Mouse (Mus musculus): ENCODE results near the gene Stx2. TPM values are rescaled to one million over a fixed set of nuclear protein-coding genes. Genes with fewer than 3 reads are reported as not detected.

The Stx2 gene
- polyA plus RNA-seq, 1 experiment from 2014 or later = 31.5 TPM

GRCm38 (mm10) chr5:129009577-129009976, 1.2 kb upstream of the Stx2 start:
- Histone ChIP-seq H3K27ac (no peak overlapping the region), H3K4me2 (no peak overlapping the region), H3K9me3 (no peaks in the 10 kb centered on the region), H3K4me1 (replicated peaks) (peaks cover 12% of the 10 kb centered on the region), H3K36me3 (peaks cover 9% of the 10 kb centered on the region), H3K27me3 (no peaks in the 10 kb centered on the region), H3K9ac (replicated peaks) (no peak overlapping the region), H3K4me3 (replicated peaks) (no peak overlapping the region)
- ATAC-seq (ENCODE audit: insufficient number of reproducible peaks, insufficient read depth, low FRiP score, low TSS enrichment, low read depth) = no peak
- WGBS = 78% methylated on average over 3 of the region's 3 CpGs

DNA sequence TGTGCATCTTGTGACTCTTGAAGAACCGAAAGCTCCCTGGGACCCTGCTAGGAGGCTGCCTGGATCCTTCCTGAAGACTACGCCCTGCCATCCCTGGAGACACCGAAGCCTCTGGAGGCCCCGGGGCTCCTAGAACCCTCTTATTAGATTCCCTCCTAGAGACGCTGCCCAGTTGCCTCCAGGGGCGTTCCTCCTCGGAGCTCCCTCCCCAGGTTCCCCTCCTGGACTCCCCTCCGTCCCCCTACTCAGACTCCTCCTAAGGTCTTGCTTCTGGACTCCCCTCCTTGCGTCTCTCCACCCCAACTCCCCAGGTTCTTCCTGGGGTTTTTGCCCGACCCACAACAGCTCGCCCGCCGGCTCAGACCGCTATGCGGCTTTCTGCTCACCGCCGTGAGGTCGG, 366 bp downstream of the Stx2 start:
- H3K27me3 ChIP-seq = no peaks in the 10 kb centered on the region
- peak overlapping the region; percentile 56 for H3K27ac ChIP-seq
- H3K9me3 ChIP-seq = no peaks in the 10 kb centered on the region
- peak overlapping the region; percentile 88 for H3K4me2 ChIP-seq
- peaks cover 9% of the 10 kb centered on the region for H3K36me3 ChIP-seq
- 0 out of 2 replicates have a peak, but pooled peaks have one; percentile 50 for ATAC-seq (ENCODE audit: insufficient number of reproducible peaks, insufficient read depth, low FRiP score, low TSS enrichment, low read depth)
- H3K9ac ChIP-seq (replicated peaks) = peak overlapping the region; percentile 81
- WGBS = under 1% methylated on average over 18 of the region's 18 CpGs
- peaks cover 12% of the 10 kb centered on the region for H3K4me1 ChIP-seq (replicated peaks)
- H3K4me3 ChIP-seq (replicated peaks) = peak overlapping the region; percentile 78

DNA sequence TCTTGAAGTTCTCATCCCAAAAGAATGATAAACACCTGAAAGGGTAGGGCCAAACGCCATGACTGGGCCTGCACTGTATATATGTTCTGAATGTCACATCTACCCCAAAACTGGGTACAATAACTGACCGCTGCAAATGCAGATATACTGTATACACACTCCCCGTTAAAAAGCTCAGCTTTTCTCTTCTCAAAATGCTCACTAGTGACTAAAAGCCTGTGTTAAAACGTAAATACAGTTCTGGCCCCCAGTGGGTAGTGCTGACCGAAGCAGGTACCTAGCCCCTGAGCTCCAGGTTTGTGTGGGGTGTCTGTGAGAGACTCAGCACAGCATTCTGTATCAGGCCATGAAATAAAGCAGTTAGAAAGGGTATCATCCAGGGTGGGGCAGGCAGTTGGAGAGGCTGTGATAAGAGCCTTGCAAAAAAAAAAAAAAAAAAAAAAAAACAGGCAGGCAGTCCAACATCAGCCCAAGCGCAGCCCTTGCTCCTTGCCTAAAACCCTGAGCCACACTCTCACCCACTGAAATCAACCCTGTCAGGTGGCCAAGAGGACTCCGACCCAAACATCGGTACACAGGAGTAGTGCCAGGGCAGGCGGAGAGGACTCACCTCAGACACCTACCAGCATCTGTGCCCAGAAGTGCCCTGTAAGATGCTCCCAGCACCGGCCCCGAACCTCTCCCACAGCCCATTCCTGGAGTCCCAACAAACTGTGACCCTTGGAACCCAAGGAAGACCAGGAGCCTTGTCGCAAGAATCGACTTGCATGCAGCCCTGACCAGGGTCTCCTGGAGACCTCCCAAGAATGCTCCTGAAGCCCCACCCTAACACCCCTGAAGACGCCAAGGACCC, 1.0 kb downstream of the Stx2 start:
- no peaks in the 10 kb centered on the region for H3K27me3 ChIP-seq
- H3K4me1 ChIP-seq (replicated peaks) = peaks cover 12% of the 10 kb centered on the region
- peak overlapping the region; percentile 78 for H3K4me3 ChIP-seq (replicated peaks)
- H3K4me2 ChIP-seq = peak overlapping the region; percentile 88
- no peak for ATAC-seq (ENCODE audit: insufficient number of reproducible peaks, insufficient read depth, low FRiP score, low TSS enrichment, low read depth)
- no peaks in the 10 kb centered on the region for H3K9me3 ChIP-seq
- peaks cover 9% of the 10 kb centered on the region for H3K36me3 ChIP-seq
- H3K9ac ChIP-seq (replicated peaks) = peak overlapping the region; percentile 81
- 53% methylated on average over 14 of the region's 14 CpGs for WGBS
- H3K27ac ChIP-seq = no peak overlapping the region

DNA sequence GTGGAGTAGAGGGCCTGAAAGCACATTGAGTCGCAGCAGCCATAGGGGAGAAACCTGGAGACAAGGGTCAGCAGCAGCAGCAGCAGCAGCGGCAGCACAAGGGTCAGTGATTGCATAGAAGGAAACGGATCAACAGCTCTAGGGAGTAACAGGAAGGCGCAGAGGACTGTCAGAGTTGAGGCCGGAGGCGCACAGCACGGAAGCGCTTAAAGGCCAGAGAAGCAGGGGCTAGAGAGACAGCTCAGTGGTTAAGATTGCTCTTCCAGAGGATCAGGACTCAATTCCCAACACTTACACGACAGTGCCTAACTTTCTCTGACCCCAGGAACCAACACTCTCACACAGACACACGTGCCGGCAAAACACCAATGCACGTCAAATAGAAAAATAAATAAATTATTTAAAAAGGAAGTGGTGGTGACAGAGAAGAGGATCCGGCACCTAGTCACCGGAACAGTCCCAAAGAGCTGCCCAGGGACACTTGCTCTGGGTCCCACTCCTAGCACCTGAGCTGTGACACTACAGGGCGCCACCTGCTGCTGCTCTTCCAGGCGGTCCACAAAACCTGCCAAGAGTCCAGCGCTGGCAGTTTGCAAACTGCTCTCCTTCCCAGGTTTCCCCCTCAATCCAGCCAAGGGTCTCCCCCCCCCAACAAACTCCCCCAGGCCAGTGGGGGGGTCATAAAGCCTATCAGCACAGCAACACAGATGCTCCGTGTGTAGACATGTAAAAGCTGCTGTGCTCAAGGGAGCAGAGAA, 2.2 kb downstream of the Stx2 start:
- Histone ChIP-seq H3K9me3 (no peaks in the 10 kb centered on the region), H3K27ac (no peak overlapping the region), H3K4me2 (peak overlapping the region; percentile 21), H3K4me3 (replicated peaks) (no peak overlapping the region), H3K4me1 (replicated peaks) (peaks cover 12% of the 10 kb centered on the region), H3K36me3 (peaks cover 9% of the 10 kb centered on the region), H3K27me3 (no peaks in the 10 kb centered on the region), H3K9ac (replicated peaks) (no peak overlapping the region)
- no peak for ATAC-seq (ENCODE audit: insufficient number of reproducible peaks, insufficient read depth, low FRiP score, low TSS enrichment, low read depth)
- 83% methylated on average over 18 of the region's 18 CpGs for WGBS

DNA sequence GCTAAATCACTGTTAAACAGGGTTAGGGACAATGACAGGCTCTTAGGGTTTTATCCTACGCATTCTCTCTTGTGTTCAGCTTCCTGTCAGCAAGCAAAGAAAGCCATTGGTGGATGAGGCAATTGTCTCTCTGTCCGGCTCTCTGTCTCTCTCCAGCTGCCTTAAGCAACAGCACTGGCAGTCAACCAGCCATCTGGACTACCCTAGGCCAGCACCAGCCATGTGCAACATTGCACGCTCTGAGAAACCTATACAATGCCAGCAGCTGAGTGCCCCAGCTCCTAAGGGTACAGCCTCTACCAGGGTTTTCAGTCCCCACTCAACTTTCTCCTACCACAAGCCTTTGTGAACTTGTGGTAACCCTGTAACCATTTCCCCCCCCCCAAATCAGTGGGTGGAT, 3.0 kb downstream of the Stx2 start:
- no peaks in the 10 kb centered on the region for H3K9me3 ChIP-seq
- WGBS = 89% methylated on average over 3 of the region's 3 CpGs
- H3K27me3 ChIP-seq = no peaks in the 10 kb centered on the region
- H3K9ac ChIP-seq (replicated peaks) = no peak overlapping the region
- H3K4me1 ChIP-seq (replicated peaks) = peaks cover 12% of the 10 kb centered on the region
- no peak overlapping the region for H3K4me3 ChIP-seq (replicated peaks)
- no peak overlapping the region for H3K4me2 ChIP-seq
- H3K27ac ChIP-seq = no peak overlapping the region
- peaks cover 9% of the 10 kb centered on the region for H3K36me3 ChIP-seq
- ATAC-seq (ENCODE audit: insufficient number of reproducible peaks, insufficient read depth, low FRiP score, low TSS enrichment, low read depth) = no peak

- Histone ChIP-seq H3K36me3 (peaks cover 26% of the 10 kb centered on the region), H3K9me3 (no peaks in the 10 kb centered on the region), H3K9ac (replicated peaks) (no peak overlapping the region), H3K4me1 (replicated peaks) (peaks cover 2% of the 10 kb centered on the region), H3K27me3 (no peaks in the 10 kb centered on the region), H3K4me3 (replicated peaks) (no peak overlapping the region), H3K4me2 (no peak overlapping the region), H3K27ac (no peak overlapping the region)
- 57% methylated on average over 14 of the region's 14 CpGs for WGBS
- ATAC-seq (ENCODE audit: insufficient number of reproducible peaks, insufficient read depth, low FRiP score, low TSS enrichment, low read depth) = no peak
These were observed 5.8 kb downstream of the Stx2 start for GRCm38 (mm10) chr5:129002571-129003011.

DNA sequence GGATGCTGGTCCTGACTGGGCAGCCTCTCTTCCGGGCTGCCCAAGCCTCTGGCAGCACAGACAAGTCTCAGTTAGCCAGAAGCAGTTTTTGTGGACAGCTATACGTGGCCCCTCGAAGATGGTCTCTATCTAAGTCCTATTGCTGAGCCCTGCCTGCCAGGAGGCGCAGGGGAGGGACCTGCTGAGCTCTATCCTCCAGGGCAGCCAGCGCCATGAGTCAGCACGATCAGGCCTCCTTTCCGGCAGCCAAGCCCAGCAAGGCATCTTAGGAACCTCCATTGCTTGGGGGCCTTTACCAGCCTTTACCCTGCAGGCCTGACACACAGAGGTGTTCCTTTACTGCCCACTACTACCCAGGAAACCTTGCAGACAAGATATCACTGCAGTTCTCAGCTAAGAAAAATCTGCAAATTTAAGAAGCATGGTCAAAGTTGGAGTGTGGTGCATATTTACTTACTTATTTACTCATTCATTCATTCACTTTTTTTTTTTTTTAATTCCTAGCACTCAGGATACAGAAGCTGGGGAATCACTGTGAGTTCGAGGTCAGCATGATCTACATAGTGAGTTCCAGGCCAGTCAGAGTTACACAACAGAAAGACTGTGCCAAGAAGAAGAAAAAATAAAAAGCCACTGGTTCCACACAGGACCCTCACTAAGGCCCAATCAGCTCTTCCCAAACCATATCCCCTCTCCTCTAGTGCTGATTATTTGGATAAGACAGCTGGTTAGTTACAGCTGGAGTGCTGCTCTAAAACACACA, 7.5 kb downstream of the Stx2 start:
- Histone ChIP-seq H3K4me2 (no peak overlapping the region), H3K4me3 (replicated peaks) (no peak overlapping the region), H3K9me3 (no peaks in the 10 kb centered on the region), H3K9ac (replicated peaks) (no peak overlapping the region), H3K4me1 (replicated peaks) (no peaks in the 10 kb centered on the region), H3K27ac (no peak overlapping the region), H3K27me3 (no peaks in the 10 kb centered on the region), H3K36me3 (peaks cover 36% of the 10 kb centered on the region)
- 59% methylated on average over 8 of the region's 8 CpGs for WGBS
- no peak for ATAC-seq (ENCODE audit: insufficient number of reproducible peaks, insufficient read depth, low FRiP score, low TSS enrichment, low read depth)

- Histone ChIP-seq H3K27me3 (no peaks in the 10 kb centered on the region), H3K4me3 (replicated peaks) (no peak overlapping the region), H3K36me3 (peaks cover 51% of the 10 kb centered on the region), H3K9ac (replicated peaks) (no peak overlapping the region), H3K27ac (no peak overlapping the region), H3K4me1 (replicated peaks) (no peaks in the 10 kb centered on the region), H3K9me3 (no peaks in the 10 kb centered on the region), H3K4me2 (no peak overlapping the region)
- WGBS = 77% methylated on average over 19 of the region's 19 CpGs
- no peak for ATAC-seq (ENCODE audit: insufficient number of reproducible peaks, insufficient read depth, low FRiP score, low TSS enrichment, low read depth)
These were observed 21.0 kb downstream of the Stx2 start for GRCm38 (mm10) chr5:128987141-128987954.

GRCm38 (mm10) chr5:128985946-128986345, 22.4 kb downstream of the Stx2 start:
- no peak overlapping the region for H3K4me2 ChIP-seq
- H3K27me3 ChIP-seq = no peaks in the 10 kb centered on the region
- H3K4me3 ChIP-seq (replicated peaks) = no peak overlapping the region
- WGBS = 96% methylated on average over 13 of the region's 13 CpGs
- H3K9me3 ChIP-seq = no peaks in the 10 kb centered on the region
- peaks cover 37% of the 10 kb centered on the region for H3K36me3 ChIP-seq
- no peaks in the 10 kb centered on the region for H3K4me1 ChIP-seq (replicated peaks)
- H3K27ac ChIP-seq = no peak overlapping the region
- H3K9ac ChIP-seq (replicated peaks) = no peak overlapping the region
- ATAC-seq (ENCODE audit: insufficient number of reproducible peaks, insufficient read depth, low FRiP score, low TSS enrichment, low read depth) = no peak

DNA sequence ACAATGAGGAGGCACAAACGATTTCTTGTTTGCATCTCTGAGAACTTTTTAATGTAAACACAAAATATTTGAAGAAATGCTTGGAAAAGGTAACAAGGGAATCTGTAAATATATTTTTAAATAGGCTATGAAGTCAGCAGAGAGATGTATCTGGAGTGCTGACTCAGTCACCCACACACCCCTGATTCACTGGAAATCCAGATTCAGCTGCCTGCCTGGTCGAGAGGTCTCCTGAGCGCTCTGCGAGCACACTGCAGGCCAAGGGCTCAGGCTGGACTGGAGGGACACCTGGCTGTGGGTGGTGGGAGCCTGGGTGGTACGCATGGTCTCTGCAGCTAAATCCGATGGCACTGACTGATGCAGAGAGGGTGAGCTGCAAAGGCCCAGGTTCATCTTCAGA, 23.8 kb downstream of the Stx2 start:
- Histone ChIP-seq H3K9ac (replicated peaks) (no peak overlapping the region), H3K27me3 (no peaks in the 10 kb centered on the region), H3K4me2 (no peak overlapping the region), H3K27ac (no peak overlapping the region), H3K4me1 (replicated peaks) (no peaks in the 10 kb centered on the region), H3K9me3 (no peaks in the 10 kb centered on the region), H3K4me3 (replicated peaks) (no peak overlapping the region), H3K36me3 (peaks cover 29% of the 10 kb centered on the region)
- WGBS = 88% methylated on average over 6 of the region's 6 CpGs
- no peak for ATAC-seq (ENCODE audit: insufficient number of reproducible peaks, insufficient read depth, low FRiP score, low TSS enrichment, low read depth)
